Mouse (Mus musculus) brain, embryonic 14.5 days (tissue): ENCODE data around the gene Gm11939.

Experiments
- CTCF ChIP-seq: fragments of 200-500 bp; IDR thresholded peaks from 2 replicates; pipeline ENCODE4 v1.5.1; 2012; ENCODE audit warnings: inconsistent platforms, mild to moderate bottlenecking, moderate library complexity, borderline replicate concordance; ENCODE audit not compliant: insufficient read depth, insufficient read length; ENCODE audit errors: extremely low read depth
- POLR2A ChIP-seq: fragments of 200-500 bp; IDR thresholded peaks from 2 replicates; pipeline ENCODE4 v1.6.1; 2012; ENCODE audit warnings: mild to moderate bottlenecking, inconsistent platforms, borderline replicate concordance; ENCODE audit not compliant: poor library complexity, insufficient read depth, insufficient read length, severe bottlenecking; ENCODE audit errors: extremely low read depth

GRCm38 (mm10) chr11:99573164-99573563, 13.9 kb upstream of the Gm11939 start:
- TF ChIP-seq POLR2A (no peak), CTCF (no peak)
